Comparison of ENCODE assay signal across 33 mouse cellular contexts in the genomic region with DNA sequence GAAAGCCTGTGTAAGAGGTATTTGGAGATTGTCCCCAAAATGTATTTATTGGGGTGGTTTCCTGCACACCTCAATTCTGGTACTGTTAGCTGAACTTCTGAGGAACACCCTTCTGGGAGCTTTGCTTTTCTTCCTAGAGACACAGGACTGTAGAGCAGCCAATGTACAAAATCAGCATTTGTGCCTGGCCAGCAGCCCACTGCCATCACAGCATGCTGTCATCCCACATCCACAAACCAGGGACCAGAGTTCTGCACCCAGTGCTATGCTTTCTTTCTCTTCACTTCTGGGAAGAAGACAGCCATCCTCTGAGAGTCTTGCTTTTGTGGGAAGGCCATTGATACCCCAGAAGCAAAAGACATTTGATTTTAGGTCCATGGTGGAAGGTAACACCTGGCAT. TPM values are rescaled to one million over a fixed set of nuclear protein-coding genes. Genes with fewer than 3 reads are reported as not detected.
"Had no signal": no experiment of that assay in that cellular context is flagged by ENCODE, and none has a peak within 500 bp of the region (broad histone marks: within the 10 kb centered on the region; RNA-seq: fewer than 3 reads in every experiment).

No protein-coding gene starts in this region.

- DNase-seq: kidney, adult 18-20 months; kidney, adult 9 months; kidney, postnatal 14 days; kidney, postnatal 4 days; layer of hippocampus, postnatal 36 days; liver, postnatal 0 days; lung, postnatal 14 days; retina, postnatal 1 day; thymus, postnatal 25 days had no signal

RNA-seq across cellular contexts. Expression of gene Zfp957, which starts 38.7 kb away (rescaled TPM):
- total RNA-seq: layer of hippocampus, adult 18-20 months; layer of hippocampus, postnatal 10 days; layer of hippocampus, postnatal 36 days; left cerebral cortex, adult 2 months; left cerebral cortex, postnatal 10 days; left cerebral cortex, postnatal 36 days; megakaryocyte progenitor cell, adult 5-6 weeks; megakaryocyte-erythroid progenitor cell, adult 5-6 weeks; monocyte, adult 5-6 weeks; neutrophil, adult 5-6 weeks had no signal
- polyA plus RNA-seq: intestine, embryonic 16.5 days; kidney, embryonic 16.5 days; limb, embryonic 11.5 days; limb, embryonic 14.5 days; liver, embryonic 11.5 days; liver, embryonic 14.5 days; liver, postnatal 0 days; lung, embryonic 15.5 days; midbrain, embryonic 12.5 days; midbrain, embryonic 16.5 days; myocyte; neural tube, embryonic 13.5 days; small intestine, adult 2 months; spleen, adult 2 months; stomach, embryonic 16.5 days; thymus, postnatal 0 days had no signal
